Mouse (Mus musculus) neural tube, embryonic 14.5 days (tissue): ENCODE measurements around the gene Zfp146. TPM values are rescaled to one million over a fixed set of nuclear protein-coding genes. Genes with fewer than 3 reads are reported as not detected.
A peak's percentile ranks its signal among the peaks of the same experiment; 100 is the strongest.
"Not testable (repeated sequence)": the region's sequence is repeated elsewhere in the genome, so short reads cannot be mapped to it uniquely, and the experiment has no call there.

ENCODE experiments used
- ATAC-seq: fragments of 200-750 bp; cut with Nextera tagmentation; 2 replicates; pipeline ENCODE4 v1.8.0; 2017; ENCODE audit warnings: low read depth, mild to moderate bottlenecking, moderate TSS enrichment, moderate library complexity
- H3K27ac ChIP-seq: fragments of 300-500 bp; sonication (generic); 2 replicates; pipeline ENCODE4 v1.5.1; 2014; ENCODE audit warnings: low read depth, mild to moderate bottlenecking, control low read depth, low read length, moderate library complexity, mixed read lengths
- H3K27me3 ChIP-seq: fragments of 300-500 bp; sonication (generic); 2 replicates; pipeline ENCODE4 v1.6.1; 2014; ENCODE audit warnings: low read length; ENCODE audit not compliant: control insufficient read depth, insufficient read depth
- H3K36me3 ChIP-seq: fragments of 300-500 bp; sonication (generic); 2 replicates; pipeline ENCODE4 v1.6.1; 2014; ENCODE audit warnings: low read length, mixed read lengths; ENCODE audit not compliant: control insufficient read depth, insufficient read depth
- H3K4me1 ChIP-seq: fragments of 300-500 bp; sonication (generic); 2 replicates; pipeline ENCODE4 v1.6.1; 2014; ENCODE audit warnings: low read length; ENCODE audit not compliant: control insufficient read depth, insufficient read depth
- H3K4me2 ChIP-seq: fragments of 300-500 bp; sonication (generic); 2 replicates; pipeline ENCODE4 v1.6.1; 2014; ENCODE audit warnings: mild to moderate bottlenecking, low read depth, low read length, control low read depth
- H3K4me3 ChIP-seq: fragments of 300-500 bp; sonication (generic); 2 replicates; pipeline ENCODE4 v1.5.1; 2014; ENCODE audit warnings: low read depth, low read length, control low read depth, mixed read lengths
- H3K9ac ChIP-seq: fragments of 300-500 bp; sonication (generic); replicated peaks from 2 replicates; pipeline ENCODE4 v1.6.1; 2014; ENCODE audit warnings: low read depth, mild to moderate bottlenecking, control low read depth, low read length, mixed read lengths
- H3K9me3 ChIP-seq: fragments of 300-500 bp; sonication (generic); 2 replicates; pipeline ENCODE4 v1.6.1; 2016; ENCODE audit warnings: low read length; ENCODE audit not compliant: control insufficient read depth
- WGBS: fragments of 180-500 bp; shearing (Covaris S2); extraction: QIAGEN DNeasy Blood & Tissue Kit; methylation state at CpG from one replicate; pipeline ENCODE4 v1.1.7; 2014; 5-methylcytosine and 5-hydroxymethylcytosine counted together
- polyA plus RNA-seq: library from polyadenylated mRNA; unstranded; fragments of >200 nt; fragmentation: Nextera tagmentation; extraction: Ambion mirVana; gene quantifications from 2 replicates; pipeline ENCODE4 v1.2.1, GENCODE M21; 2014

Gene Zfp146
- polyA plus RNA-seq, 1 experiment from 2014 or later: 17.6 TPM

GRCm38 (mm10) chr7:30202895-30203690 is 33.5 kb upstream of the Zfp146 start:
- WGBS: 86% methylated on average over 11 of the region's 11 CpGs
- no peak overlapping the region for H3K4me3 ChIP-seq
- H3K27ac ChIP-seq: no peak overlapping the region
- H3K9ac ChIP-seq: no peak overlapping the region
- ATAC-seq: no peak
- H3K9me3 ChIP-seq: no peaks in the 10 kb centered on the region
- H3K4me2 ChIP-seq: no peak overlapping the region
- no peaks in the 10 kb centered on the region for H3K36me3 ChIP-seq
- H3K27me3 ChIP-seq: no peaks in the 10 kb centered on the region
- no peaks in the 10 kb centered on the region for H3K4me1 ChIP-seq

GRCm38 (mm10) chr7:30200661-30201060 is 31.1 kb upstream of the Zfp146 start:
- not testable (repeated sequence) for ATAC-seq

GRCm38 (mm10) chr7:30200200-30200599 is 30.6 kb upstream of the Zfp146 start:
- 83% methylated on average over 5 of the region's 5 CpGs for WGBS
- Histone ChIP-seq H3K4me2 (no peak overlapping the region), H3K9ac (no peak overlapping the region), H3K27me3 (no peaks in the 10 kb centered on the region), H3K36me3 (no peaks in the 10 kb centered on the region), H3K4me3 (no peak overlapping the region), H3K4me1 (0 out of 2 replicates have a peak, but pooled peaks cover 2% of the 10 kb centered on the region), H3K27ac (no peak overlapping the region), H3K9me3 (no peaks in the 10 kb centered on the region)
- no peak for ATAC-seq

More at GRCm38 (mm10) chr7:30200661-30201060, 31.1 kb upstream of the Zfp146 start:
- not testable (repeated sequence) for H3K9me3 ChIP-seq, H3K4me1 ChIP-seq, H3K4me3 ChIP-seq, H3K9ac ChIP-seq, H3K4me2 ChIP-seq, H3K27me3 ChIP-seq, H3K27ac ChIP-seq, H3K36me3 ChIP-seq
- WGBS: 90% methylated on average over 5 of the region's 5 CpGs

- 80% methylated on average over 18 of the region's 18 CpGs for WGBS
- Histone ChIP-seq H3K36me3 (no peaks in the 10 kb centered on the region), H3K27ac (no peak overlapping the region), H3K4me3 (no peak overlapping the region), H3K9me3 (no peaks in the 10 kb centered on the region), H3K27me3 (no peaks in the 10 kb centered on the region), H3K4me2 (no peak overlapping the region), H3K4me1 (0 out of 2 replicates have a peak, but pooled peaks cover 4% of the 10 kb centered on the region), H3K9ac (no peak overlapping the region)
- ATAC-seq: no peak
Measured at GRCm38 (mm10) chr7:30199498-30200139, 30.1 kb upstream of the Zfp146 start.

GRCm38 (mm10) chr7:30198481-30198971 is 29.0 kb upstream of the Zfp146 start, which contains the start of gene Capns1:
Gene Capns1 (minus strand): TSS chr7:30198811.
- Histone ChIP-seq H3K27ac (no peak within 1 kb of the TSS), H3K4me1 (peaks cover 5% of the 10 kb centered on the region), H3K4me3 (peak within 1 kb of the TSS; percentile 6; the same call in 1 of the 2 replicates), H3K27me3 (no peaks in the 10 kb centered on the region), H3K4me2 (0 out of 2 replicates have a peak within 1 kb of the TSS, but pooled peaks have one; percentile 19), H3K9me3 (no peaks in the 10 kb centered on the region), H3K36me3 (no peaks in the 10 kb centered on the region), H3K9ac (no peak within 1 kb of the TSS)
- 9% methylated on average over 8 of the region's 8 CpGs for WGBS
- no peak for ATAC-seq

- no peaks in the 10 kb centered on the region for H3K36me3 ChIP-seq
- 69% methylated on average over 5 of the region's 5 CpGs for WGBS
- peaks cover 14% of the 10 kb centered on the region for H3K4me1 ChIP-seq
- no peak overlapping the region for H3K4me2 ChIP-seq
- H3K9ac ChIP-seq: no peak overlapping the region
- no peaks in the 10 kb centered on the region for H3K27me3 ChIP-seq
- no peaks in the 10 kb centered on the region for H3K9me3 ChIP-seq
- no peak for ATAC-seq
- no peak overlapping the region for H3K4me3 ChIP-seq
- no peak overlapping the region for H3K27ac ChIP-seq
Measured at GRCm38 (mm10) chr7:30197592-30198129, 28.1 kb upstream of the Zfp146 start.

- Histone ChIP-seq H3K4me2 (no peak overlapping the region), H3K9ac (no peak overlapping the region), H3K36me3 (peaks cover 8% of the 10 kb centered on the region; the same call in 1 of the 2 replicates), H3K27ac (no peak overlapping the region), H3K4me1 (peaks cover 15% of the 10 kb centered on the region), H3K27me3 (no peaks in the 10 kb centered on the region), H3K4me3 (no peak overlapping the region), H3K9me3 (no peaks in the 10 kb centered on the region)
- 85% methylated on average over 6 of the region's 6 CpGs for WGBS
- ATAC-seq: no peak
Measured at GRCm38 (mm10) chr7:30196171-30196570, 26.6 kb upstream of the Zfp146 start.

GRCm38 (mm10) chr7:30195461-30195860 is 25.9 kb upstream of the Zfp146 start:
- H3K4me2 ChIP-seq: peak overlapping the region; percentile 87
- no peaks in the 10 kb centered on the region for H3K9me3 ChIP-seq
- peaks cover 15% of the 10 kb centered on the region for H3K4me1 ChIP-seq
- H3K9ac ChIP-seq: peak overlapping the region; percentile 28; the same call in 1 of the 2 replicates
- 65% methylated on average over 6 of the region's 6 CpGs for WGBS
- no peak for ATAC-seq
- H3K27ac ChIP-seq: no peak overlapping the region; the same call in 1 of the 2 replicates
- H3K27me3 ChIP-seq: no peaks in the 10 kb centered on the region
- H3K4me3 ChIP-seq: peak overlapping the region; percentile 80
- peaks cover 15% of the 10 kb centered on the region; the same call in 1 of the 2 replicates for H3K36me3 ChIP-seq
